Mouse (Mus musculus): ENCODE results near the gene Pfn3.

Pfn3 gene

GRCm38 (mm10) chr13:55431889-55432685 is 17.1 kb upstream of the Pfn3 start:
- DNase-seq (ENCODE audit: extremely low spot score, low read depth, low spot score): no peak

GRCm38 (mm10) chr13:55430566-55430965 is 15.5 kb upstream of the Pfn3 start:
- DNase-seq (ENCODE audit: extremely low spot score, low read depth, low spot score): no peak

- no peak for DNase-seq (ENCODE audit: extremely low spot score, low read depth, low spot score)
Observed at GRCm38 (mm10) chr13:55429226-55429888, 14.3 kb upstream of the Pfn3 start.

- no peak for DNase-seq (ENCODE audit: extremely low spot score, low read depth, low spot score)
Observed at GRCm38 (mm10) chr13:55426613-55427012, 11.6 kb upstream of the Pfn3 start, which contains the start of gene F12. F12 (minus strand) TSS chr13:55426793.

GRCm38 (mm10) chr13:55420933-55421800 is 6.1 kb upstream of the Pfn3 start:
- no peak for DNase-seq (ENCODE audit: extremely low spot score, low read depth, low spot score)

GRCm38 (mm10) chr13:55420018-55420932 is 5.2 kb upstream of the Pfn3 start:
- DNase-seq (ENCODE audit: extremely low spot score, low read depth, low spot score): no peak

GRCm38 (mm10) chr13:55419142-55419541 is 4.1 kb upstream of the Pfn3 start:
- DNase-seq (ENCODE audit: extremely low spot score, low read depth, low spot score): no peak

- peak; percentile 37 for DNase-seq (ENCODE audit: extremely low spot score, low read depth, low spot score)
Observed at GRCm38 (mm10) chr13:55418004-55418403, 3.0 kb upstream of the Pfn3 start.

GRCm38 (mm10) chr13:55413333-55413732 is 1.7 kb downstream of the Pfn3 start:
- DNase-seq (ENCODE audit: extremely low spot score, low read depth, low spot score): no peak

GRCm38 (mm10) chr13:55412643-55413307 is 2.3 kb downstream of the Pfn3 start:
- no peak for DNase-seq (ENCODE audit: extremely low spot score, low read depth, low spot score)

GRCm38 (mm10) chr13:55411826-55412225 is 3.2 kb downstream of the Pfn3 start:
- no peak for DNase-seq (ENCODE audit: extremely low spot score, low read depth, low spot score)

- DNase-seq (ENCODE audit: extremely low spot score, low read depth, low spot score): no peak
Observed at GRCm38 (mm10) chr13:55408546-55409120, 6.4 kb downstream of the Pfn3 start.

GRCm38 (mm10) chr13:55407341-55407740 is 7.7 kb downstream of the Pfn3 start:
- DNase-seq (ENCODE audit: extremely low spot score, low read depth, low spot score): no peak

- no peak for DNase-seq (ENCODE audit: extremely low spot score, low read depth, low spot score)
Observed at GRCm38 (mm10) chr13:55405783-55406390, 9.1 kb downstream of the Pfn3 start.

- peak; percentile 81 for DNase-seq (ENCODE audit: extremely low spot score, low read depth, low spot score)
Observed at GRCm38 (mm10) chr13:55404853-55405782, 9.9 kb downstream of the Pfn3 start.

GRCm38 (mm10) chr13:55403935-55404852 is 10.8 kb downstream of the Pfn3 start:
- no peak for DNase-seq (ENCODE audit: extremely low spot score, low read depth, low spot score)

- no peak for DNase-seq (ENCODE audit: extremely low spot score, low read depth, low spot score)
Observed at GRCm38 (mm10) chr13:55403266-55403665, 11.8 kb downstream of the Pfn3 start.

Data from hindlimb bud, embryonic 11.5 days (tissue).